Mouse (Mus musculus): ENCODE results near the gene AC131692.1. TPM values are rescaled to one million over a fixed set of nuclear protein-coding genes. Genes with fewer than 3 reads are reported as not detected.
"Not testable (repeated sequence)": the region's sequence is repeated elsewhere in the genome, so short reads cannot be mapped to it uniquely, and the experiment has no call there.

The AC131692.1 gene
- polyA plus RNA-seq, 1 experiment from 2014 or later = 0.22 TPM

- not testable (repeated sequence) for H3K27me3 ChIP-seq (replicated peaks; ENCODE audit: control insufficient read depth, insufficient read depth, low read length); H3K9ac ChIP-seq (ENCODE audit: low read length); H3K4me2 ChIP-seq (ENCODE audit: low read length); H3K9me3 ChIP-seq (ENCODE audit: control insufficient read depth, low read length); H3K27ac ChIP-seq (ENCODE audit: low read depth); H3K4me1 ChIP-seq (replicated peaks; ENCODE audit: control insufficient read depth, insufficient read depth, low read length); DNase-seq (ENCODE audit: low spot score); ATAC-seq (replicated peaks; ENCODE audit: low FRiP score, low TSS enrichment, low read depth); H3K4me3 ChIP-seq (ENCODE audit: low read depth, low read length)
- 54% methylated on average over 1 of the region's 1 CpGs for WGBS
- H3K36me3 ChIP-seq (ENCODE audit: control insufficient read depth, insufficient read depth, low read length) = peaks cover 27% of the 10 kb centered on the region; the same call in 1 of the 2 replicates
Measured at GRCm38 (mm10) chr19:6133197-6133596, 39.0 kb downstream of the AC131692.1 start.

GRCm38 (mm10) chr19:6136397-6136796 lies 42.2 kb downstream of the AC131692.1 start:
- no peaks in the 10 kb centered on the region for H3K27me3 ChIP-seq (replicated peaks; ENCODE audit: control insufficient read depth, insufficient read depth, low read length)
- no peaks in the 10 kb centered on the region for H3K9me3 ChIP-seq (ENCODE audit: control insufficient read depth, low read length)
- no peak overlapping the region for H3K4me3 ChIP-seq (ENCODE audit: low read depth, low read length)
- H3K9ac ChIP-seq (ENCODE audit: low read length) = no peak overlapping the region
- H3K4me1 ChIP-seq (replicated peaks; ENCODE audit: control insufficient read depth, insufficient read depth, low read length) = peaks cover 5% of the 10 kb centered on the region
- no peak overlapping the region for H3K4me2 ChIP-seq (ENCODE audit: low read length)
- ATAC-seq (replicated peaks; ENCODE audit: low FRiP score, low TSS enrichment, low read depth) = no peak
- WGBS = 83% methylated on average over 3 of the region's 3 CpGs
- H3K27ac ChIP-seq (ENCODE audit: low read depth) = no peak overlapping the region
- no peak for DNase-seq (ENCODE audit: low spot score)
- peaks cover 27% of the 10 kb centered on the region; the same call in 1 of the 2 replicates for H3K36me3 ChIP-seq (ENCODE audit: control insufficient read depth, insufficient read depth, low read length)

GRCm38 (mm10) chr19:6139701-6140100 lies 45.5 kb downstream of the AC131692.1 start:
- H3K27ac ChIP-seq (ENCODE audit: low read depth) = peak overlapping the region; percentile 94; the same call in 1 of the 2 replicates
- no peaks in the 10 kb centered on the region for H3K27me3 ChIP-seq (replicated peaks; ENCODE audit: control insufficient read depth, insufficient read depth, low read length)
- H3K9me3 ChIP-seq (ENCODE audit: control insufficient read depth, low read length) = no peaks in the 10 kb centered on the region
- H3K4me3 ChIP-seq (ENCODE audit: low read depth, low read length) = no peak overlapping the region
- peak overlapping the region; percentile 77 for H3K9ac ChIP-seq (ENCODE audit: low read length)
- WGBS = 95% methylated on average over 6 of the region's 6 CpGs
- H3K4me1 ChIP-seq (replicated peaks; ENCODE audit: control insufficient read depth, insufficient read depth, low read length) = peaks cover 5% of the 10 kb centered on the region
- H3K4me2 ChIP-seq (ENCODE audit: low read length) = peak overlapping the region; percentile 79
- DNase-seq (ENCODE audit: low spot score) (no peak), ATAC-seq (replicated peaks; ENCODE audit: low FRiP score, low TSS enrichment, low read depth) (no peak)
- H3K36me3 ChIP-seq (ENCODE audit: control insufficient read depth, insufficient read depth, low read length) = peaks cover 23% of the 10 kb centered on the region; the same call in 1 of the 2 replicates

- Histone ChIP-seq H3K27me3 (replicated peaks; ENCODE audit: control insufficient read depth, insufficient read depth, low read length) (no peaks in the 10 kb centered on the region), H3K27ac (ENCODE audit: low read depth) (peak overlapping the region; percentile 94), H3K9ac (ENCODE audit: low read length) (peak overlapping the region; percentile 77), H3K9me3 (ENCODE audit: control insufficient read depth, low read length) (no peaks in the 10 kb centered on the region), H3K4me1 (replicated peaks; ENCODE audit: control insufficient read depth, insufficient read depth, low read length) (peaks cover 5% of the 10 kb centered on the region), H3K4me3 (ENCODE audit: low read depth, low read length) (peak overlapping the region; percentile 61), H3K4me2 (ENCODE audit: low read length) (peak overlapping the region; percentile 79), H3K36me3 (ENCODE audit: control insufficient read depth, insufficient read depth, low read length) (peaks cover 17% of the 10 kb centered on the region; the same call in 1 of the 2 replicates)
- no peak for DNase-seq (ENCODE audit: low spot score)
- WGBS = 6% methylated on average over 16 of the region's 16 CpGs
- no peak for ATAC-seq (replicated peaks; ENCODE audit: low FRiP score, low TSS enrichment, low read depth)
Measured at GRCm38 (mm10) chr19:6140374-6140677, 46.1 kb downstream of the AC131692.1 start.

GRCm38 (mm10) chr19:6140678-6141393 lies 46.6 kb downstream of the AC131692.1 start, which contains the start of gene Batf2:
TSS of gene Batf2 (plus strand) at chr19:6140983.
- WGBS = under 1% methylated on average over 68 of the region's 68 CpGs
- Histone ChIP-seq H3K27me3 (replicated peaks; ENCODE audit: control insufficient read depth, insufficient read depth, low read length) (no peaks in the 10 kb centered on the region), H3K4me1 (replicated peaks; ENCODE audit: control insufficient read depth, insufficient read depth, low read length) (peaks cover 5% of the 10 kb centered on the region), H3K9ac (ENCODE audit: low read length) (peak within 1 kb of the TSS; percentile 77), H3K4me2 (ENCODE audit: low read length) (peak within 1 kb of the TSS; percentile 79), H3K27ac (ENCODE audit: low read depth) (peak within 1 kb of the TSS; percentile 94), H3K4me3 (ENCODE audit: low read depth, low read length) (peak within 1 kb of the TSS; percentile 61), H3K36me3 (ENCODE audit: control insufficient read depth, insufficient read depth, low read length) (peaks cover 12% of the 10 kb centered on the region; the same call in 1 of the 2 replicates), H3K9me3 (ENCODE audit: control insufficient read depth, low read length) (no peaks in the 10 kb centered on the region)
- ATAC-seq (replicated peaks; ENCODE audit: low FRiP score, low TSS enrichment, low read depth) (peak; percentile 94), DNase-seq (ENCODE audit: low spot score) (peak; percentile 98)

GRCm38 (mm10) chr19:6141394-6141749 lies 47.2 kb downstream of the AC131692.1 start, which contains the start of gene Arl2:
TSS of gene Arl2 (minus strand) at chr19:6141548.
- ATAC-seq (replicated peaks; ENCODE audit: low FRiP score, low TSS enrichment, low read depth) = peak; percentile 61
- no peak for DNase-seq (ENCODE audit: low spot score)
- Histone ChIP-seq H3K4me1 (replicated peaks; ENCODE audit: control insufficient read depth, insufficient read depth, low read length) (peaks cover 5% of the 10 kb centered on the region), H3K4me3 (ENCODE audit: low read depth, low read length) (peak within 1 kb of the TSS; percentile 61), H3K9me3 (ENCODE audit: control insufficient read depth, low read length) (no peaks in the 10 kb centered on the region), H3K27me3 (replicated peaks; ENCODE audit: control insufficient read depth, insufficient read depth, low read length) (no peaks in the 10 kb centered on the region), H3K9ac (ENCODE audit: low read length) (peak within 1 kb of the TSS; percentile 77), H3K27ac (ENCODE audit: low read depth) (peak within 1 kb of the TSS; percentile 94), H3K36me3 (ENCODE audit: control insufficient read depth, insufficient read depth, low read length) (0 out of 2 replicates have a peak, but pooled peaks cover 7% of the 10 kb centered on the region), H3K4me2 (ENCODE audit: low read length) (peak within 1 kb of the TSS; percentile 79)
- WGBS = under 1% methylated on average over 15 of the region's 15 CpGs

- Histone ChIP-seq H3K27me3 (replicated peaks; ENCODE audit: control insufficient read depth, insufficient read depth, low read length) (no peaks in the 10 kb centered on the region), H3K27ac (ENCODE audit: low read depth) (no peak overlapping the region), H3K4me1 (replicated peaks; ENCODE audit: control insufficient read depth, insufficient read depth, low read length) (peaks cover 3% of the 10 kb centered on the region), H3K9me3 (ENCODE audit: control insufficient read depth, low read length) (no peaks in the 10 kb centered on the region), H3K4me2 (ENCODE audit: low read length) (no peak overlapping the region), H3K4me3 (ENCODE audit: low read depth, low read length) (no peak overlapping the region), H3K9ac (ENCODE audit: low read length) (no peak overlapping the region), H3K36me3 (ENCODE audit: control insufficient read depth, insufficient read depth, low read length) (no peaks in the 10 kb centered on the region)
- DNase-seq (ENCODE audit: low spot score) (no peak), ATAC-seq (replicated peaks; ENCODE audit: low FRiP score, low TSS enrichment, low read depth) (no peak)
- 79% methylated on average over 5 of the region's 5 CpGs for WGBS
Measured at GRCm38 (mm10) chr19:6144842-6145241, 50.6 kb downstream of the AC131692.1 start.
